Mouse (Mus musculus) ES-Bruce4 (cell line): ENCODE data around the gene Crygn. TPM values are rescaled to one million over a fixed set of nuclear protein-coding genes. Genes with fewer than 3 reads are reported as not detected.

ENCODE experiments used
- H3K27ac ChIP-seq: 2 replicates; pipeline ENCODE4 v1.5.1; 2012; ENCODE audit warnings: low read length, inconsistent platforms; ENCODE audit not compliant: insufficient read depth
- H3K27me3 ChIP-seq: 2 replicates; pipeline ENCODE4 v1.6.1; 2012; ENCODE audit warnings: mild to moderate bottlenecking, low read length, inconsistent platforms; ENCODE audit not compliant: control insufficient read depth, poor library complexity, insufficient read depth, severe bottlenecking
- H3K36me3 ChIP-seq: 2 replicates; pipeline ENCODE4 v1.6.1; 2012; ENCODE audit warnings: inconsistent platforms, mild to moderate bottlenecking, low read length, moderate library complexity; ENCODE audit not compliant: control insufficient read depth, poor library complexity, insufficient read depth, severe bottlenecking
- H3K4me1 ChIP-seq: one replicate; pipeline ENCODE4 v1.8.1; 2011; ENCODE audit warnings: low read length; ENCODE audit not compliant: control insufficient read depth, insufficient read depth
- H3K4me3 ChIP-seq: 2 replicates; pipeline ENCODE4 v1.5.1; 2011; ENCODE audit warnings: low read depth, mild to moderate bottlenecking, low read length
- H3K9ac ChIP-seq: 2 replicates; pipeline ENCODE4 v1.6.1; 2012; ENCODE audit warnings: low read depth, mild to moderate bottlenecking, inconsistent platforms; ENCODE audit not compliant: poor library complexity, severe bottlenecking
- H3K9me3 ChIP-seq: replicated peaks from 2 replicates; pipeline ENCODE4 v1.6.1; 2012; ENCODE audit warnings: mild to moderate bottlenecking, low read length, inconsistent platforms; ENCODE audit not compliant: control insufficient read depth, poor library complexity, insufficient read depth, severe bottlenecking
- CTCF ChIP-seq: IDR thresholded peaks from one replicate; pipeline ENCODE4 v1.8.1; 2011; ENCODE audit warnings: low read depth, low read length
- EP300 ChIP-seq: IDR thresholded peaks from 2 replicates; pipeline ENCODE4 v1.6.1; 2011; ENCODE audit warnings: low read depth, low read length; ENCODE audit not compliant: insufficient read depth
- POLR2A ChIP-seq: IDR thresholded peaks from one replicate; pipeline ENCODE4 v1.8.1; 2011; ENCODE audit warnings: low read length; ENCODE audit not compliant: insufficient read depth
- polyA plus RNA-seq: library from polyadenylated mRNA; stranded (reverse); fragments of >200 nt; gene quantifications from 2 replicates; pipeline ENCODE4 v1.2.4, GENCODE M21; 2011; ENCODE audit warnings: low read depth; ENCODE audit not compliant: missing spikeins, insufficient read depth, insufficient read length

Crygn gene
- polyA plus RNA-seq, 1 experiment = not detected

GRCm38 (mm10) chr5:24741172-24741885 is 16.5 kb downstream of the Crygn start:
- Histone ChIP-seq H3K4me1 (no peaks in the 10 kb centered on the region), H3K27ac (no peak overlapping the region), H3K9ac (no peak overlapping the region), H3K36me3 (no peaks in the 10 kb centered on the region), H3K9me3 (no peaks in the 10 kb centered on the region), H3K27me3 (no peaks in the 10 kb centered on the region), H3K4me3 (no peak overlapping the region)
- TF ChIP-seq POLR2A = no peak
- no peak for TF ChIP-seq CTCF
- TF ChIP-seq EP300 = no peak

- TF ChIP-seq CTCF (no peak), EP300 (no peak), POLR2A (no peak)
- no peaks in the 10 kb centered on the region for H3K9me3 ChIP-seq
- H3K27ac ChIP-seq = no peak overlapping the region
- no peaks in the 10 kb centered on the region for H3K27me3 ChIP-seq
- no peak overlapping the region for H3K9ac ChIP-seq
- H3K36me3 ChIP-seq = no peaks in the 10 kb centered on the region
- H3K4me1 ChIP-seq = no peaks in the 10 kb centered on the region
- no peak overlapping the region for H3K4me3 ChIP-seq
Observed at GRCm38 (mm10) chr5:24739141-24739753, 18.6 kb downstream of the Crygn start.

GRCm38 (mm10) chr5:24738517-24738916 is 19.3 kb downstream of the Crygn start:
- Histone ChIP-seq H3K9ac (no peak overlapping the region), H3K36me3 (no peaks in the 10 kb centered on the region), H3K9me3 (no peaks in the 10 kb centered on the region), H3K4me3 (no peak overlapping the region), H3K27ac (no peak overlapping the region), H3K27me3 (no peaks in the 10 kb centered on the region), H3K4me1 (peaks cover 3% of the 10 kb centered on the region)
- TF ChIP-seq POLR2A = no peak
- TF ChIP-seq EP300 = no peak
- TF ChIP-seq CTCF = no peak

GRCm38 (mm10) chr5:24737595-24737994 is 20.2 kb downstream of the Crygn start:
- Histone ChIP-seq H3K9me3 (no peaks in the 10 kb centered on the region), H3K4me1 (peaks cover 3% of the 10 kb centered on the region), H3K27me3 (no peaks in the 10 kb centered on the region), H3K4me3 (no peak overlapping the region), H3K27ac (no peak overlapping the region), H3K36me3 (no peaks in the 10 kb centered on the region), H3K9ac (no peak overlapping the region)
- TF ChIP-seq POLR2A = no peak
- TF ChIP-seq CTCF = no peak
- TF ChIP-seq EP300 = no peak

- Histone ChIP-seq H3K27me3 (no peaks in the 10 kb centered on the region), H3K9ac (no peak overlapping the region), H3K4me3 (no peak overlapping the region), H3K9me3 (no peaks in the 10 kb centered on the region), H3K4me1 (peaks cover 3% of the 10 kb centered on the region), H3K36me3 (no peaks in the 10 kb centered on the region), H3K27ac (no peak overlapping the region)
- no peak for TF ChIP-seq EP300
- no peak for TF ChIP-seq CTCF
- TF ChIP-seq POLR2A = no peak
Observed at GRCm38 (mm10) chr5:24733771-24734426, 23.9 kb downstream of the Crygn start.

GRCm38 (mm10) chr5:24733134-24733533 is 24.7 kb downstream of the Crygn start:
- H3K27me3 ChIP-seq = no peaks in the 10 kb centered on the region
- no peaks in the 10 kb centered on the region for H3K9me3 ChIP-seq
- no peak overlapping the region for H3K4me3 ChIP-seq
- H3K9ac ChIP-seq = no peak overlapping the region
- no peaks in the 10 kb centered on the region for H3K36me3 ChIP-seq
- H3K4me1 ChIP-seq = peaks cover 3% of the 10 kb centered on the region
- H3K27ac ChIP-seq = no peak overlapping the region
- TF ChIP-seq EP300 (peak; percentile 48; the same call in 1 of the 2 replicates), POLR2A (no peak)
